Mouse (Mus musculus) hindbrain, embryonic 12.5 days (tissue): Measurements from ENCODE around the gene Ppfibp1. TPM values are rescaled to one million over a fixed set of nuclear protein-coding genes. Genes with fewer than 3 reads are reported as not detected.
A peak's percentile ranks its signal among the peaks of the same experiment; 100 is the strongest.

Source experiments
- ATAC-seq: fragments of 200-750 bp; cut with Nextera tagmentation; 2 replicates; pipeline ENCODE4 v1.8.0; 2017; ENCODE audit warnings: moderate TSS enrichment; ENCODE audit not compliant: low FRiP score
- H3K27ac ChIP-seq: fragments of 300-500 bp; sonication (generic); 2 replicates; pipeline ENCODE4 v1.5.1; 2016; ENCODE audit warnings: mild to moderate bottlenecking
- H3K27me3 ChIP-seq: fragments of 300-500 bp; sonication (generic); 2 replicates; pipeline ENCODE4 v1.6.1; 2016; ENCODE audit warnings: mild to moderate bottlenecking
- H3K36me3 ChIP-seq: fragments of 300-500 bp; sonication (generic); 2 replicates; pipeline ENCODE4 v1.6.1; 2016; ENCODE audit warnings: mild to moderate bottlenecking
- H3K4me1 ChIP-seq: fragments of 300-500 bp; sonication (generic); 2 replicates; pipeline ENCODE4 v1.6.1; 2016
- H3K4me2 ChIP-seq: fragments of 300-500 bp; sonication (generic); replicated peaks from 2 replicates; pipeline ENCODE4 v1.6.1; 2016; ENCODE audit warnings: mild to moderate bottlenecking
- H3K4me3 ChIP-seq: fragments of 300-500 bp; sonication (generic); 2 replicates; pipeline ENCODE4 v1.5.1; 2016; ENCODE audit warnings: mild to moderate bottlenecking
- H3K9ac ChIP-seq: fragments of 300-500 bp; sonication (generic); 2 replicates; pipeline ENCODE4 v1.6.1; 2016; ENCODE audit warnings: mild to moderate bottlenecking, moderate library complexity
- H3K9me3 ChIP-seq: fragments of 300-500 bp; sonication (generic); replicated peaks from 2 replicates; pipeline ENCODE4 v1.6.1; 2016; ENCODE audit warnings: mild to moderate bottlenecking
- WGBS: fragments of 180-500 bp; shearing (Covaris S2); methylation state at CpG from one replicate; pipeline ENCODE4 v1.1.7; 2016; 5-methylcytosine and 5-hydroxymethylcytosine counted together
- polyA plus RNA-seq: library from polyadenylated mRNA; unstranded; fragments of >200 nt; fragmentation: Nextera tagmentation; extraction: Ambion mirVana; gene quantifications from 2 replicates; pipeline ENCODE4 v1.2.1, GENCODE M21; 2016

Ppfibp1 gene
- polyA plus RNA-seq, 1 experiment from 2014 or later, result 38.6 TPM

- peak within 1 kb of the TSS; percentile 88 for H3K27ac ChIP-seq
- ATAC-seq, result peak; percentile 100
- H3K27me3 ChIP-seq, result 0 out of 2 replicates have a peak, but pooled peaks cover 5% of the 10 kb centered on the region
- peak within 1 kb of the TSS; percentile 86 for H3K9ac ChIP-seq
- peak within 1 kb of the TSS; percentile 66 for H3K4me2 ChIP-seq
- peaks cover 21% of the 10 kb centered on the region for H3K4me1 ChIP-seq
- H3K36me3 ChIP-seq, result 0 out of 2 replicates have a peak, but pooled peaks cover 16% of the 10 kb centered on the region
- H3K9me3 ChIP-seq, result no peaks in the 10 kb centered on the region
- WGBS, result 3% methylated on average over 66 of the region's 66 CpGs
- H3K4me3 ChIP-seq, result peak within 1 kb of the TSS; percentile 91
Observed at GRCm38 (mm10) chr6:147042291-147043290, 154.3 kb downstream of the Ppfibp1 start, which contains the start of gene Mrps35. TSS of gene Mrps35 (plus strand) at chr6:147042764.

DNA sequence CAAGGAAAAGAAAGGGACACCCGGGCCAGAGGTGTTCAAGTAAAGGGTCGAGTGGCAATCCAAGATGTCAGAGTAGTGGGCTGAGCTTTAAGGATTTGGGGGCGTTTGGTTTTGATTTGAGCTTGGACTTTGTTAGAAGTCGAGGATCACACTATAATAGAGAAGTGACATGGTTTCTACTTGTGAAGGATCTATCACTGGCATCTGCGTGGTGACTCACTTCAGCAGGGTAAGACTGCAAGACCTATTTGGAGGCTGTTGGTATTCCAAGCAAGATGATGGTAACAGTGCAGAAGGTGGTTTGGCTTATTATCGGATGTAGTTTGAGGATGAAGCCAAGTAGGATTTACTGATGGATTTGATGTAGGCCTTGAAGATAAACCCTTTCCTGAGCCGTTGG lies 155.3 kb downstream of the Ppfibp1 start:
- no peak overlapping the region for H3K27ac ChIP-seq
- H3K36me3 ChIP-seq, result peaks cover 25% of the 10 kb centered on the region
- 59% methylated on average over 7 of the region's 7 CpGs for WGBS
- peak overlapping the region; percentile 66 for H3K4me2 ChIP-seq
- H3K27me3 ChIP-seq, result 0 out of 2 replicates have a peak, but pooled peaks cover 5% of the 10 kb centered on the region
- no peaks in the 10 kb centered on the region for H3K9me3 ChIP-seq
- H3K4me1 ChIP-seq, result peaks cover 21% of the 10 kb centered on the region
- peak overlapping the region; percentile 86 for H3K9ac ChIP-seq
- peak overlapping the region; percentile 91 for H3K4me3 ChIP-seq
- no peak for ATAC-seq

DNA sequence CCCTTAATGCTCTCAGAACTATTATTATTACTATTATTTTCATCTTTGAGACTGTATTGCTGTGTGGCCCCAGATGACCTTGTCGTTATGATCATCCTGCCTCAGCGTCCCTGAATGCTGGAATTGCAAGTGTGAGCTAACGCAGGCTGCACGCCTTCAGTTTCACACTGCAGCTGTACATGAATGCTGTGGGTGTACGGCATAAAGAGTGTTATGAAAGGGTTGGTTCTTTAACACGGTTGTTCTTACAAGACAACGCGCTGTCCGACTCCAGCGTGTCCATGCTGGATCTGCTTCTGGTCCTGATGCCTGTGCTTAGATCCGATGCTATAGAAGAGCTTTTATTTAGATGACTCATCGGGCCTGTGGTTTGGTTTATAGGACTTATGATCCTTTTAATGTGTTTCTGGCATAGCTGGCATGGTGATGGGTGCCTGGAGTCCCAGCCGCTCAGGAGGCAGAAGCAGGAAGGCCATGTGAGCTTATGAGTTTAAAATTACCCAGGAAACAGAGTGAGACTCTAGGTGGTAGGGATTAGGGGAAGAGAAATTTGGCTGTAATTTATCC lies 161.0 kb downstream of the Ppfibp1 start:
- Histone ChIP-seq H3K9ac (no peak overlapping the region), H3K4me2 (no peak overlapping the region), H3K4me1 (peaks cover 5% of the 10 kb centered on the region), H3K36me3 (peaks cover 69% of the 10 kb centered on the region), H3K27ac (no peak overlapping the region), H3K9me3 (no peaks in the 10 kb centered on the region), H3K27me3 (no peaks in the 10 kb centered on the region), H3K4me3 (no peak overlapping the region)
- ATAC-seq, result no peak
- WGBS, result 96% methylated on average over 13 of the region's 13 CpGs

DNA sequence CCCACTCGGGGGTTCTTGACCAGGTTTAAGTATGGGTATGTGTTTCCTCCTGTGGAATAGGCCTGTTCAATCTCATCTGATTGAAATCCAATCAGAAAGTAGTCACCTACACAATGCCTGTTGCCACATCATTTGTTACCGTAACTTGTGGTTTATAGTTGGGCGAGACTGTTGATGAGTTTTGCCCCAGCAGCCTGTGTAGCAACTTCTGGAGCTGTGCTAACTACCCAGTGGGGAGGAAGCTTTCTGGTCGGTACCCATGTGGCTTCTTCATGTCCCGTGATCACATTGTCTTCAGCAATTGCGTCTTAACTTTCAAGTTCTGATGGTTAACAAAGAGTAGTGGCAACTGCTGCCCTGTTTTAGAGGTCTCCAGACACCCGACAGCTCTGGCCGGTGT lies 163.4 kb downstream of the Ppfibp1 start:
- H3K36me3 ChIP-seq, result peaks cover 79% of the 10 kb centered on the region
- H3K4me2 ChIP-seq, result no peak overlapping the region
- no peak overlapping the region for H3K9ac ChIP-seq
- no peaks in the 10 kb centered on the region for H3K27me3 ChIP-seq
- ATAC-seq, result no peak
- no peak overlapping the region for H3K4me3 ChIP-seq
- no peaks in the 10 kb centered on the region for H3K9me3 ChIP-seq
- H3K4me1 ChIP-seq, result no peaks in the 10 kb centered on the region
- no peak overlapping the region for H3K27ac ChIP-seq
- 92% methylated on average over 8 of the region's 8 CpGs for WGBS

GRCm38 (mm10) chr6:147052440-147052839 lies 164.2 kb downstream of the Ppfibp1 start:
- H3K27ac ChIP-seq, result no peak overlapping the region
- peaks cover 77% of the 10 kb centered on the region for H3K36me3 ChIP-seq
- no peaks in the 10 kb centered on the region for H3K27me3 ChIP-seq
- ATAC-seq, result no peak
- H3K4me2 ChIP-seq, result no peak overlapping the region
- H3K4me3 ChIP-seq, result no peak overlapping the region
- H3K9me3 ChIP-seq, result no peaks in the 10 kb centered on the region
- no peak overlapping the region for H3K9ac ChIP-seq
- H3K4me1 ChIP-seq, result no peaks in the 10 kb centered on the region
- WGBS, result 90% methylated on average over 9 of the region's 9 CpGs

DNA sequence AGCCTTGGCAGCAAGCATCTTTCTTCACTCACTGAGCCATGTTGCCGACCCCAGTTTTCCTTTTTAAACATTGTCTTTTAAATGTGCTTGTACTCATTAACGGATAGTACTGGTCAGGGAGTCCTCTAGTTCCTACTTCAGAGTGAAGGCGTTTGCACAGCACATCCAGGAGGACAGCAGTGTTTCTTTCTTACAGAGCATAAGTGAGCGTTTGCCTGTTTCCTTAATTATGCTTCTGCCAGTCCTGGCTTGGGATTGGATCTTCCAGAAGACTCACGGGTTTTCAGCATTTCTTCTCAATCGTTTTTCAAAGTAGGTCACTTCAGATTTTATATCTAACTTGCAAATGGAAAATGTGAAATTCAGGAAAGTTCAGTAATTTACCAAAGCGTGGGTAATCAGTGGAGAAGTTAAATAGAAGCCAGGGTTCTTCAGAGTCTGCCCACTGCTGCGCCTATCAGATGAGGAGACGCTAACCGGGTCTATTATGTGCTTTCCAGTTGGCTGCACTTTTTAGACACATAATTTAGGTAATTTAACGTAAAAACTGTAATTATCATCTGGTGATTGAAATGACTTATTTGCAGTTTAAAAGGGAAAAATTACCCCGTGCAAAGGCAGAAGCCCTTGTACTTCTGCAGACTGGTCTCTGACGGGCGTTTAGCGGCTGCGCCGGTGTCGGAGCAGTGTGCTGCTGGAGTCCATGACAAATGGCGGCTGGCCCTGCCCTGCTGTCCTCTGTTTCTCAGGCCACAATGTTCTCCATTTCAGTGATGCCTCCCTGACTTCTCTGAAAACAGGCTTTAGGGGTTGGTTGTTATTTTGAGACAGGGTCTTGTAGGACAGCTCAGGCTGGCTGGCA lies 165.7 kb downstream of the Ppfibp1 start:
- H3K27me3 ChIP-seq, result no peaks in the 10 kb centered on the region
- no peaks in the 10 kb centered on the region for H3K4me1 ChIP-seq
- ATAC-seq, result no peak
- H3K27ac ChIP-seq, result no peak overlapping the region
- no peak overlapping the region for H3K4me3 ChIP-seq
- H3K36me3 ChIP-seq, result peaks cover 69% of the 10 kb centered on the region
- no peak overlapping the region for H3K9ac ChIP-seq
- no peak overlapping the region for H3K4me2 ChIP-seq
- no peaks in the 10 kb centered on the region for H3K9me3 ChIP-seq
- 84% methylated on average over 19 of the region's 19 CpGs for WGBS

- Histone ChIP-seq H3K27ac (no peak overlapping the region), H3K4me1 (no peaks in the 10 kb centered on the region), H3K36me3 (peaks cover 59% of the 10 kb centered on the region), H3K9me3 (no peaks in the 10 kb centered on the region), H3K4me3 (no peak overlapping the region), H3K27me3 (no peaks in the 10 kb centered on the region), H3K4me2 (no peak overlapping the region), H3K9ac (no peak overlapping the region)
- no peak for ATAC-seq
- 93% methylated on average over 10 of the region's 10 CpGs for WGBS
Observed at GRCm38 (mm10) chr6:147055374-147055977, 167.2 kb downstream of the Ppfibp1 start.

DNA sequence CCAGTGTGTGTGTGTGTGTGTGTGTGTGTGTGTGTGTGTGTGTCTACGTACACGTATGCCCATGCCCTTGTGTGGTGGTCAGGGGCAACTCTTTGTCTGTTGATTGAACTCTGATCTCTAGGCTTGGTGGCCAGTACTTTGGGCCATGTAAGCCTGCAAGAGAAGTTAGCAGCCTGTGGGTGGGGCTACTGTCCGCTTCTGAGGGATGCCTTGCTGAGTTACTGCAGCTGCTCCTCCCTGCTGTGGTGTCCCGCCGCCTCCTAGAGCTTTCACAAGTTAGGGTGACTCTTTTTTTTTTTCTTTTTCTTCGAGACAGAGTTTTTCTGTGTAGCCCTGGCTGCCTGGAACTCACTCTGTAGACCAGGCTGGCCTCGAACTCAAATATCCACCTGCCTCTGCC lies 171.0 kb downstream of the Ppfibp1 start:
- Histone ChIP-seq H3K27me3 (no peaks in the 10 kb centered on the region), H3K4me3 (no peak overlapping the region), H3K9ac (no peak overlapping the region), H3K4me1 (no peaks in the 10 kb centered on the region), H3K4me2 (no peak overlapping the region), H3K9me3 (no peaks in the 10 kb centered on the region), H3K27ac (no peak overlapping the region), H3K36me3 (peaks cover 54% of the 10 kb centered on the region)
- WGBS, result 65% methylated on average over 7 of the region's 7 CpGs
- ATAC-seq, result no peak

DNA sequence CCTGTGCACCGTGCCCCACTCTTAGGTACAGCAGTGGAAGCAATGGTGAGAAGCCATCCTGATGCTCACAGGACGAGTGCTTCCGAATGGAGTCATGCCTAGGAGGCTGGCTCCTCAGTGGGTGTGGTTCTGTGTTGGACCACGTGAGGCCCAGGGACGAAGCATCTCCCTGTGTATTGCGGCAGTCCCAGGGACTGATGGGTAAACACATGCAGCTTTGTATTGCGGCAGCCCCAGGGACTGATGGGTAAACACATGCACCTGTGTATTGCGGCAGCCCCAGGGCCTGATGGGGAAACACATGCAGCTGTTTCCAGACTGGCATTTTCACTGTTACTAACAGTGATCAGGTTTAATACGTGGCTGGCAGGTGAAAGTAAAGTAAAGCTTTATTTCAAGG lies 173.3 kb downstream of the Ppfibp1 start:
- 0 out of 2 replicates have a peak, but pooled peaks have one; percentile 13 for ATAC-seq
- Histone ChIP-seq H3K4me2 (no peak overlapping the region), H3K27ac (no peak overlapping the region), H3K27me3 (no peaks in the 10 kb centered on the region), H3K9me3 (no peaks in the 10 kb centered on the region), H3K9ac (no peak overlapping the region), H3K36me3 (peaks cover 55% of the 10 kb centered on the region), H3K4me3 (no peak overlapping the region), H3K4me1 (no peaks in the 10 kb centered on the region)
- 86% methylated on average over 9 of the region's 9 CpGs for WGBS

DNA sequence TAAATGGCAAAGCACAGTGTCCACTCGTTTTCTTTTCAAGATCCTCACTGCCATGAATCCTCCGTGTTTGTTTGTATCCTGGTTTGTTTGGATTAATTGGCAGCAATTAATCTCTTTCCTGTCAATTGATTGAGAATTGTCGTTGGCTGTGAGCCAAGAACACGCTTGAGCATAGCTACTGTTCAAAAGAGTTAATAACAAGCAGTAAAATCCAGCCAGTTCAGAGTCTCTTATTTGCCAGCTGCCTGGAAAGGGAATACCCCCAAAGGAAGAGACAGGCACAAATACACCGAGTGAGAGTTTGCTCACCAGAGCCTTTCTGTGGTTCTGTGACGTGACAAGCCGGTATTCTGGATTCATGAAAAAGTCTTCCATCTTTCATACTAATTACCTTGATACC lies 173.7 kb downstream of the Ppfibp1 start:
- H3K4me2 ChIP-seq, result no peak overlapping the region
- H3K4me3 ChIP-seq, result no peak overlapping the region
- peaks cover 56% of the 10 kb centered on the region for H3K36me3 ChIP-seq
- no peaks in the 10 kb centered on the region for H3K4me1 ChIP-seq
- H3K9ac ChIP-seq, result no peak overlapping the region
- no peak for ATAC-seq
- H3K27ac ChIP-seq, result no peak overlapping the region
- H3K27me3 ChIP-seq, result no peaks in the 10 kb centered on the region
- no peaks in the 10 kb centered on the region for H3K9me3 ChIP-seq
- 71% methylated on average over 7 of the region's 7 CpGs for WGBS

DNA sequence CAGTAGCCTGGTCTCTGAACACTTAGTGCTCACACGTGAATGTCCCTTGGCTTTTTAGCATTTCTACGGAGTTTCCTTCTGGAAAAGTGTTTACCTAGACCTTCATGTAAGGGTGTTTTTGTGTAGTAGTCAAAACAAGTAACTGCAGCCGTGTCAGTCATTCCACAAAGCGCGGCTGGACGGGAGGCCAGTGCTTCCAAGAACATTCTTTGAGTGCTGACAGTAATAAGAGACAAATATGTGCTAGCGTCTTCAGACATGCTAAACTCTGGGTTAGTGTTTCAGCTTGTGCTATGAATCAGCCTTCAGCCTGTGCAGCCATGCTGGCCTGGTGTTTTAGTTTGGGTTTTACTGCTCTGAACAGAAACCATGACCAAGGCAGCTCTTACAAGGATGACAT lies 174.4 kb downstream of the Ppfibp1 start:
- WGBS, result 85% methylated on average over 7 of the region's 7 CpGs
- H3K4me3 ChIP-seq, result no peak overlapping the region
- H3K36me3 ChIP-seq, result peaks cover 59% of the 10 kb centered on the region
- H3K4me1 ChIP-seq, result no peaks in the 10 kb centered on the region
- H3K27me3 ChIP-seq, result no peaks in the 10 kb centered on the region
- H3K9ac ChIP-seq, result no peak overlapping the region
- H3K27ac ChIP-seq, result no peak overlapping the region
- no peak overlapping the region for H3K4me2 ChIP-seq
- no peaks in the 10 kb centered on the region for H3K9me3 ChIP-seq
- no peak for ATAC-seq
